Mouse (Mus musculus) bone marrow, adult 2 months (tissue): ENCODE measurements at regions not wholly inside any gene's neighbourhood (a gene's known extent, or its start where the extent isn't known, plus 50 kb on each side); places are given as distances from the start of the nearest gene placed in this dataset.

Experiments used
- H3K27ac ChIP-seq: fragments of 200-500 bp; 2 replicates; pipeline ENCODE4 v1.5.1; 2012; ENCODE audit warnings: low read depth, mild to moderate bottlenecking, control low read depth, inconsistent platforms, low read length; ENCODE audit not compliant: control insufficient read depth, poor library complexity, insufficient read depth
- H3K4me1 ChIP-seq: fragments of 200-500 bp; 2 replicates; pipeline ENCODE4 v1.6.1; 2011; ENCODE audit warnings: low read length; ENCODE audit not compliant: control insufficient read depth, insufficient read depth
- H3K4me3 ChIP-seq: fragments of 200-500 bp; replicated peaks from 2 replicates; pipeline ENCODE3; 2011; ENCODE audit warnings: mild to moderate bottlenecking, low read depth, low read length, control low read depth; ENCODE audit not compliant: control insufficient read depth
- CTCF ChIP-seq: fragments of 200-500 bp; IDR thresholded peaks from 2 replicates; pipeline ENCODE4 v1.5.1; 2011; ENCODE audit warnings: low read length, control low read depth; ENCODE audit not compliant: control insufficient read depth, insufficient read depth
- POLR2A ChIP-seq: fragments of 200-500 bp; IDR thresholded peaks from 2 replicates; pipeline ENCODE4 v1.6.1; 2011; ENCODE audit warnings: low read depth, mild to moderate bottlenecking, control low read depth, low read length, borderline replicate concordance; ENCODE audit not compliant: control insufficient read depth
- WGBS: fragments of 180-500 bp; shearing (Covaris S2); methylation state at CpG from one replicate; pipeline ENCODE4 v1.1.7; 2018; 5-methylcytosine and 5-hydroxymethylcytosine counted together

DNA sequence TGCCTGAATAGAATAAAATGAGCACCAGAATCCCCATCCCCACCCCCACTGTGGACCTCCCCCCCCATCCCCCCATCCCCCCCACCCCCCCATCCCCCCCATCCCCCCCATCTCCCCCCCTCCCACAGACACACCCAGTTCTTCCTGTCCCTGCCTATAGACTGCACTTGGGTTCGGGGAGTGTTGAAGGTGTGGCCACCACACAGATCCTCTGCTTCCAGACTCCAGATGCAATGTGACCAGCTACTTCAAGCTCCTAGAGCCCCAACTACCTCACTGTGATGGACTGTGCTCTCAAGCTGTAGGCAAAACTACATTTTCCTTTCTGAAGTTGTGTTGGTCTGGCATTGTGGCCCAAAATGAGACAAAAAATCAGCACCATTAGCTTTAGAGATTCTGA lies 138.3 kb upstream of the Rybp start:
- H3K4me3 ChIP-seq: no peak overlapping the region
- H3K27ac ChIP-seq: no peak overlapping the region
- H3K4me1 ChIP-seq: peaks cover 2% of the 10 kb centered on the region; the same call in 1 of the 2 replicates
- TF ChIP-seq CTCF (no peak), POLR2A (no peak)
- 17% methylated on average over 1 of the region's 1 CpGs for WGBS

DNA sequence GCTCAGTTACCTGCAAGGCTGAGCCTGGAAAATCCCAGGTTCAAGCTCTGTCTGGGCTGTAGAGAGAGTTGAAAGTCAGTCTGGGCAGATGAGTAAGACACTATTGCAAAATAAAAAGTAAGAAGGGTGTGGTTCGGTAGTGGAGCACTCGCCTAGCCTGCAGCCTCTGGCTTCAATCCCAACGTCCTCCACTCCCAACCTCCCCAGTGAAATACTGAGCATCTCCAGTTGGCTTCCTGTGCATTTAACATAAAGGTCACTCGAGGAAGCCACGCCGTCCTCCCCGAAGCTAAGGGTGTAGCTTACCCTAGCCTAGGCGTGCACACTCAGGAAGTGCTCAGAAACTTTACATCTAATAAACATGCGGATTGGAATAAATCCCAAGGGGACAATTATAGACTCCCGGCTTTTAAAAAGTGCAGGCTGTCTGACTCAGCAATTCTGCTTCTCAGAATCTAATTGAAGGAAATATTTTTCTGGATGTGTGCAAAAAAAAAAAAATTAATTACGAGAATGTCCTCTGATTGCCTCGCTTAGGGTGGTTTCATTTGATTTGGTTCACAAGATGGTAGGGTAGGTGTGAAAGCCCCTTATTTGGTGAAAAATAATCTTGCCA lies 137.6 kb upstream of the Rybp start:
- Histone ChIP-seq H3K4me1 (peaks cover 2% of the 10 kb centered on the region; the same call in 1 of the 2 replicates), H3K27ac (no peak overlapping the region), H3K4me3 (no peak overlapping the region)
- no peak for TF ChIP-seq CTCF
- no peak for TF ChIP-seq POLR2A
- 54% methylated on average over 12 of the region's 12 CpGs for WGBS

DNA sequence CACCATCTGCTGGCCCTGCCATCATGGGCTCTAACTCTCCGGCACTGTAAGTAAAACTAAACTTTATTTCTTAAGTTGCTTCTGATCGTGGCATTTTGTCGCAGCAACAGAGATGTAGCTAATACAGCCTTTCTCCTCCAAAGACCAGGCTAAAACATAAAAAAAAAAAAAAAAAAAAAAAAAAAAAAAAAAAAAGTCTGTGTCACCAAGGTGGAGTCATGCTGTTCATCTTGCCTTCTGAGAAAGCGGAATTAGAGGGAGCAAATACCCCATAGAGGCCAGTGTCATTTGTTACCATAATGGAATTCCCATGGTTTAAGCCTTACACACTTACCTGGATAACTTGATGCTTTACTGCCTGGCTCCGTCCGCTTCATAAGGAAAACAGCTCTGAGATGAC lies 136.9 kb upstream of the Rybp start:
- Histone ChIP-seq H3K4me1 (peaks cover 2% of the 10 kb centered on the region; the same call in 1 of the 2 replicates), H3K4me3 (no peak overlapping the region), H3K27ac (no peak overlapping the region)
- 89% methylated on average over 6 of the region's 6 CpGs for WGBS
- TF ChIP-seq CTCF: no peak
- no peak for TF ChIP-seq POLR2A

DNA sequence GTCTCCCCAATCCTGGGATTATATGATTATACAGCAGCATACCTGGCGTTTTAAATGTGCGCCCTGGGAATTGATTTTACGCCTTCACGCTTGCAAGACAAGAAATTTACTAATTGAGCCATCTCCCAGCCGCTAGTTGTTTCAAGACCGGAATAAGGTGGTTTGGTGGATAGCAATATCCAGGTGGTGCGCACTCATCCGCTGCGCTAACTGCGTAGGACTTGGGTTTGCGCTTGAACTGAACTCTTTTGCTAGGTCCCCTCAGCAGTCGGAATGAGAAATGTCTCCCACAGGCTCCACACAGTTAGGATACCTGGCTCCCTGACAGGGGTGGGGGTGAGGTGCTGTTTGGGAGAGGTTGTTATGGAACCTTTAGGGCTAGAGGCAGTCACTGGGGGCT lies 136.4 kb upstream of the Rybp start:
- WGBS: 90% methylated on average over 12 of the region's 12 CpGs
- Histone ChIP-seq H3K27ac (no peak overlapping the region), H3K4me3 (no peak overlapping the region), H3K4me1 (peaks cover 2% of the 10 kb centered on the region; the same call in 1 of the 2 replicates)
- no peak for TF ChIP-seq CTCF
- no peak for TF ChIP-seq POLR2A

DNA sequence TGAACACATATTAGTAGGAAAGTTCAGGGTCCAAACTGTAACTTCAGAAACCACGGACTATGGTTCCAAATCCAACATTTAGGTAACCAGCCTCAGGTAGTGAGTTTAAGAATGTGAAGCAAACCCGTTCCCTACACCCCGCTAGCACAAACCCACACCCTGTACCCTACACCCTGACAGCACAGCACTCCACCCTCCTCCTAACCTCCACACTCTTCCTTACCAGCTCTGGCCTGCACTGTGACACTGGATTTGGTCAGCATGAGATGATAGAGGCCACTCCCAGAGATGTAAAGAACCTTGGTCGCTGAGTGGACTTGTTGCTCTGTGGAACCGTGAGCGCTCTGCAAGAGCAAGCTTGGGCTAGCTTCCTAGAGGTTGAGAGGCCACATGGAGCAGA lies 135.3 kb upstream of the Rybp start:
- Histone ChIP-seq H3K4me1 (peaks cover 2% of the 10 kb centered on the region; the same call in 1 of the 2 replicates), H3K4me3 (no peak overlapping the region), H3K27ac (no peak overlapping the region)
- WGBS: 83% methylated on average over 6 of the region's 6 CpGs
- TF ChIP-seq POLR2A (no peak), CTCF (no peak)

DNA sequence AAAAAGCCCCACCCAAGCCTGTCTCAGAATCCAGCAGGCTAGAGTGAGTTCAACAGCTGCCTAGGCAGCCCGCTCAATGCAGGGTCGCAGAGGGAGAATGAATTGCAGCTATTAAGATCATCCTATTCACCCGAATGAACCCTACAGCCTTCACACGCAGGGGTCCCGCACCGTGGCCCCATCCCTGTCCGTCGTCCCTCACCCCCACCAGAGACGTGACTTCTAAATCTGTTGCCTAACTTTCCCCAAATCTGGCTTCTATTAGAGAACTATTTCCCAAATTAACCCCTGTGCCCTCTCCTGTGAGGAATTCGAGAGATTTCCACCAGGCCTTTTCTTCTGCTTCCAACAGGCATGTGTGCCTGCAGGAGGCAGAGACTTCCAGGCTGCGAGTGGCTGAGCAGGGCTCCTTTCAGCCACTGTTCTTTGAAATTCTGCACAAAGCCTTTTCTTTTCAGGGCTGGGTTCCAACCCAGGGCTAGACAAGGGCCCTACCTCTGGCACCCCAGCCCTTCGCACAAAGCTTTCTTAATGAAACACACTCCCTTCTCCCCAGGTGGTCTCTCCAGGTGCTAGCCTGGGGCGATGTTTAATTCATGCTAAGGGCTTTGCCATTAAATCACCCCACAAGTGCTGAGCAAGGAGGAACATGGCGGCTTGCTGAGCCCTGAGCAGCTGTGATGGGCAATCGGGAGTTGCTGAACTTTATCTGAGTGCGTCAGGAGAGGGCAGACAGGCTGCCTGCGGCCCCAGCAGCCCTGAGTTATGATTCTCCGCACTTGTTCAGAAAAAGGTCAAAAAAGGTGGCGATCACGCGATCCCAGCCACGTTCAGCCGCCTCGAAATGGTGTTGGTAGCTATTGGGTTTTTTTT lies 134.7 kb upstream of the Rybp start:
- H3K4me3 ChIP-seq: no peak overlapping the region
- WGBS: 73% methylated on average over 24 of the region's 24 CpGs
- H3K27ac ChIP-seq: no peak overlapping the region
- H3K4me1 ChIP-seq: peaks cover 2% of the 10 kb centered on the region; the same call in 1 of the 2 replicates
- TF ChIP-seq CTCF (no peak), POLR2A (no peak)

DNA sequence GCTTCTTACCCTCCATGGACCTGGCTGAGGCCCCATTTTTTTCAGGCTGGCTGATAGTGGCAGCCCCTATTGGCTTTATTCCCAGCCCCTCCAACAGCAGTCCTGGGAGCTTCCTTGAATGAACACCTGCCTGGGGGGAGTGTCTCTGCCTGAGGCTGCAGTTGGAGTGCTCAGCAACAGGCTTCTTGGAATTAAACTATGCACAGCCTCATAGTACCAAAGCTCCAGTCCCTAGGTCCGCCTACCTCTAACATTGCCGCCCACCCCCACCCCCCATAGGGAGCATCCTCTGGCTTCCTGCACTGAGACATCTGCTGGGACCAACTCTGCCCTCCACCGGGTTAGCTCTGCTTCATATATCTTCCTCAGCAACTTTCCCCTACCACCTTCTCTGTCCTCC lies 133.3 kb upstream of the Rybp start:
- Histone ChIP-seq H3K27ac (no peak overlapping the region), H3K4me3 (no peak overlapping the region), H3K4me1 (peaks cover 5% of the 10 kb centered on the region; the same call in 1 of the 2 replicates)
- TF ChIP-seq CTCF (no peak), POLR2A (no peak)
- WGBS: 66% methylated on average over 3 of the region's 3 CpGs

DNA sequence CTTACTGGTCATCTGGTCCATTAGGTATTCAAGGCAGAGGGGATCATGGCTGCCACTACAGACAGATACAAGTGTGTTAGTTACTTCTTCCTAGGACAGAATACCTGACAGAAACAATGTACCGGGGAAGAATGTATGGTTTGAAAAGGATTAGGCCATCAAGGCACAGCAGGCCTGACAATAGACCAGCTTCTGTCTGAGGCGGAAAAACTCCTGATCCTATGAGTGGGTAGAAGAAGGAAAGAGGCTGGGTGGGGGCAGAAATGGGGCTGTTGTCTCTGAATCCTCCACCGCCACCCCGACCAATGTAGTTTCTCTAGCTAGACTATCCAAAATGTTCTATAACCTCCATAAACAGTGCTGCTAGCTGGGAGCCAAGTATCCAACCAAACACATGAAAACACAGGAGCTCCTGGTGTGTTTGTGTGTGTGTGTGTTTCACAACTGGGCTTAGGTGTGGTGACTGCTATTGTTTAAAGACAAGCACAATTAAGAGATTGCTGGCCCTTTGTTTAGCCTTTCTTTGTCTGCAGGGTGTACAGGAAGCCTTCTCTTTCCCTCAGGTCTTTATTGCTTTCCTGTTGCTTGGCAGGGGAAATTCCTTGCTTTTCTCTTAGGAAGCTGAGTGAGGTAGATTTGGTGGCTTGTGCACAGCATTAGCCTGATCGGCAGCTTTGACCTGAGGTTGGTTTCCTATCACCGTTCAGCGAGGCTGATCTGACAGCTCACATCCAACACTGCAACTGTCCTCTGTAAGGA lies 132.7 kb upstream of the Rybp start:
- WGBS: 75% methylated on average over 7 of the region's 7 CpGs

More for the DNA sequence above, 132.7 kb upstream of the Rybp start:
- Histone ChIP-seq H3K27ac (no peak overlapping the region), H3K4me1 (peaks cover 7% of the 10 kb centered on the region; the same call in 1 of the 2 replicates), H3K4me3 (no peak overlapping the region)
- TF ChIP-seq CTCF (no peak), POLR2A (no peak)
